Mouse (Mus musculus): ENCODE measurements around the gene Ppp6r1. TPM values are rescaled to one million over a fixed set of nuclear protein-coding genes. Genes with fewer than 3 reads are reported as not detected.

Gene Ppp6r1
- polyA plus RNA-seq (2015; fragmentation: Nextera tagmentation; extraction: Ambion mirVana) = 9.7 and 12.4 TPM in 2 replicates

GRCm38 (mm10) chr7:4658912-4659551 is at the start of gene Ppp6r1:
Gene Ppp6r1, minus strand, starts transcription at chr7:4659019.
- H3K4me3 ChIP-seq = peak within 1 kb of the TSS; percentile 90
- no peaks in the 10 kb centered on the region for H3K9me3 ChIP-seq
- H3K9ac ChIP-seq = peak within 1 kb of the TSS; percentile 95
- peak; percentile 98 for ATAC-seq (ENCODE audit: low FRiP score)
- 0% methylated on average over 53 of the region's 54 CpGs for WGBS
- no peaks in the 10 kb centered on the region for H3K27me3 ChIP-seq
- H3K36me3 ChIP-seq = peaks cover 18% of the 10 kb centered on the region
- peak within 1 kb of the TSS; percentile 90 for H3K27ac ChIP-seq
- H3K4me2 ChIP-seq = peak within 1 kb of the TSS; percentile 94
- H3K4me1 ChIP-seq (replicated peaks) = peaks cover 53% of the 10 kb centered on the region

- H3K4me2 ChIP-seq = no peak overlapping the region
- no peaks in the 10 kb centered on the region for H3K9me3 ChIP-seq
- no peak for ATAC-seq (ENCODE audit: low FRiP score)
- H3K9ac ChIP-seq = no peak overlapping the region
- H3K27me3 ChIP-seq = no peaks in the 10 kb centered on the region
- H3K4me3 ChIP-seq = no peak overlapping the region
- 33% methylated on average over 18 of the region's 18 CpGs for WGBS
- H3K36me3 ChIP-seq = peaks cover 95% of the 10 kb centered on the region
- H3K27ac ChIP-seq = no peak overlapping the region
- peaks cover 7% of the 10 kb centered on the region; the same call in 1 of the 2 replicates for H3K4me1 ChIP-seq (replicated peaks)
These were observed 46.3 kb upstream of the Ppp6r1 start for GRCm38 (mm10) chr7:4705098-4705497.

- no peak overlapping the region for H3K27ac ChIP-seq
- no peak overlapping the region for H3K4me2 ChIP-seq
- H3K4me1 ChIP-seq (replicated peaks) = peaks cover 7% of the 10 kb centered on the region; the same call in 1 of the 2 replicates
- WGBS = 94% methylated on average over 7 of the region's 7 CpGs
- H3K36me3 ChIP-seq = peaks cover 95% of the 10 kb centered on the region
- H3K27me3 ChIP-seq = no peaks in the 10 kb centered on the region
- no peak overlapping the region for H3K4me3 ChIP-seq
- no peaks in the 10 kb centered on the region for H3K9me3 ChIP-seq
- H3K9ac ChIP-seq = no peak overlapping the region
- ATAC-seq (ENCODE audit: low FRiP score) = no peak
These were observed 44.4 kb upstream of the Ppp6r1 start for GRCm38 (mm10) chr7:4703195-4703594.

GRCm38 (mm10) chr7:4702334-4702733 is 43.5 kb upstream of the Ppp6r1 start:
- Histone ChIP-seq H3K36me3 (peaks cover 95% of the 10 kb centered on the region), H3K27me3 (no peaks in the 10 kb centered on the region), H3K9ac (peak overlapping the region; percentile 39; the same call in 1 of the 2 replicates), H3K4me1 (replicated peaks) (peaks cover 7% of the 10 kb centered on the region; the same call in 1 of the 2 replicates), H3K27ac (no peak overlapping the region), H3K9me3 (no peaks in the 10 kb centered on the region), H3K4me3 (no peak overlapping the region), H3K4me2 (no peak overlapping the region)
- WGBS = 35% methylated on average over 8 of the region's 8 CpGs
- ATAC-seq (ENCODE audit: low FRiP score) = 0 out of 2 replicates have a peak, but pooled peaks have one; percentile 26

GRCm38 (mm10) chr7:4693004-4693403 is 34.2 kb upstream of the Ppp6r1 start:
- H3K27ac ChIP-seq = no peak overlapping the region
- peaks cover 53% of the 10 kb centered on the region for H3K36me3 ChIP-seq
- no peak overlapping the region for H3K4me3 ChIP-seq
- no peaks in the 10 kb centered on the region for H3K27me3 ChIP-seq
- no peaks in the 10 kb centered on the region for H3K9me3 ChIP-seq
- H3K4me1 ChIP-seq (replicated peaks) = peaks cover 28% of the 10 kb centered on the region
- ATAC-seq (ENCODE audit: low FRiP score) = no peak
- H3K9ac ChIP-seq = no peak overlapping the region
- 79% methylated on average over 6 of the region's 6 CpGs for WGBS
- H3K4me2 ChIP-seq = no peak overlapping the region

GRCm38 (mm10) chr7:4690951-4691653 is 32.3 kb upstream of the Ppp6r1 start:
- peak overlapping the region; percentile 85 for H3K4me2 ChIP-seq
- no peaks in the 10 kb centered on the region for H3K9me3 ChIP-seq
- peak overlapping the region; percentile 100 for H3K9ac ChIP-seq
- ATAC-seq (ENCODE audit: low FRiP score) = peak; percentile 79
- H3K4me1 ChIP-seq (replicated peaks) = peaks cover 28% of the 10 kb centered on the region
- peak overlapping the region; percentile 96 for H3K27ac ChIP-seq
- H3K27me3 ChIP-seq = no peaks in the 10 kb centered on the region
- H3K36me3 ChIP-seq = peaks cover 34% of the 10 kb centered on the region
- WGBS = 9% methylated on average over 15 of the region's 35 CpGs
- H3K4me3 ChIP-seq = peak overlapping the region; percentile 91

- Histone ChIP-seq H3K27me3 (no peaks in the 10 kb centered on the region), H3K4me1 (replicated peaks) (peaks cover 28% of the 10 kb centered on the region), H3K36me3 (peaks cover 27% of the 10 kb centered on the region), H3K27ac (peak within 1 kb of the TSS; percentile 96), H3K9ac (peak within 1 kb of the TSS; percentile 100), H3K9me3 (no peaks in the 10 kb centered on the region), H3K4me2 (peak within 1 kb of the TSS; percentile 85), H3K4me3 (peak within 1 kb of the TSS; percentile 91)
- 0% methylated on average over 10 of the region's 18 CpGs for WGBS
- peak; percentile 88 for ATAC-seq (ENCODE audit: low FRiP score)
These were observed 31.6 kb upstream of the Ppp6r1 start, which contains the start of gene Brsk1 for GRCm38 (mm10) chr7:4690387-4690786. Gene Brsk1, plus strand, starts transcription at chr7:4690604.

- H3K4me1 ChIP-seq (replicated peaks) = peaks cover 12% of the 10 kb centered on the region
- H3K4me2 ChIP-seq = peak within 1 kb of the TSS; percentile 94
- H3K36me3 ChIP-seq = peaks cover 25% of the 10 kb centered on the region
- peak; percentile 98 for ATAC-seq (ENCODE audit: low FRiP score)
- peak within 1 kb of the TSS; percentile 85 for H3K27ac ChIP-seq
- H3K4me3 ChIP-seq = peak within 1 kb of the TSS; percentile 79
- peak within 1 kb of the TSS; percentile 73 for H3K9ac ChIP-seq
- no peaks in the 10 kb centered on the region for H3K27me3 ChIP-seq
- H3K9me3 ChIP-seq = no peaks in the 10 kb centered on the region
- WGBS = under 1% methylated on average over 32 of the region's 32 CpGs
These were observed 26.0 kb upstream of the Ppp6r1 start, which contains the start of gene Hspbp1 for GRCm38 (mm10) chr7:4684632-4685417. Gene Hspbp1, minus strand, starts transcription at chr7:4685068.

GRCm38 (mm10) chr7:4684203-4684602 is 25.4 kb upstream of the Ppp6r1 start:
- ATAC-seq (ENCODE audit: low FRiP score) = no peak; the same call in 1 of the 2 replicates
- Histone ChIP-seq H3K4me2 (peak overlapping the region; percentile 94), H3K9me3 (no peaks in the 10 kb centered on the region), H3K36me3 (peaks cover 27% of the 10 kb centered on the region), H3K4me3 (peak overlapping the region; percentile 79), H3K27me3 (no peaks in the 10 kb centered on the region), H3K9ac (peak overlapping the region; percentile 73), H3K27ac (peak overlapping the region; percentile 85), H3K4me1 (replicated peaks) (peaks cover 11% of the 10 kb centered on the region)
- WGBS = 0% methylated on average over 13 of the region's 13 CpGs

GRCm38 (mm10) chr7:4683307-4683706 is 24.5 kb upstream of the Ppp6r1 start:
- H3K27ac ChIP-seq = no peak overlapping the region
- H3K4me3 ChIP-seq = no peak overlapping the region
- no peak overlapping the region for H3K9ac ChIP-seq
- H3K4me2 ChIP-seq = no peak overlapping the region
- WGBS = 94% methylated on average over 5 of the region's 5 CpGs
- peaks cover 31% of the 10 kb centered on the region for H3K36me3 ChIP-seq
- no peak for ATAC-seq (ENCODE audit: low FRiP score)
- no peaks in the 10 kb centered on the region for H3K9me3 ChIP-seq
- H3K4me1 ChIP-seq (replicated peaks) = peaks cover 11% of the 10 kb centered on the region
- H3K27me3 ChIP-seq = no peaks in the 10 kb centered on the region

- no peaks in the 10 kb centered on the region for H3K9me3 ChIP-seq
- H3K36me3 ChIP-seq = peaks cover 78% of the 10 kb centered on the region
- no peak for ATAC-seq (ENCODE audit: low FRiP score)
- H3K4me1 ChIP-seq (replicated peaks) = no peaks in the 10 kb centered on the region
- H3K27me3 ChIP-seq = no peaks in the 10 kb centered on the region
- no peak overlapping the region for H3K27ac ChIP-seq
- H3K4me2 ChIP-seq = no peak overlapping the region
- WGBS = 94% methylated on average over 7 of the region's 7 CpGs
- no peak overlapping the region for H3K4me3 ChIP-seq
- H3K9ac ChIP-seq = no peak overlapping the region
These were observed 16.4 kb upstream of the Ppp6r1 start for GRCm38 (mm10) chr7:4675200-4675599.
